Mouse (Mus musculus) bone marrow macrophage, adult 2 months (primary cell): ENCODE results near the gene Fcrl5.

Source experiments
- CTCF ChIP-seq: IDR thresholded peaks from 2 replicates; pipeline ENCODE4 v1.5.1; 2012; ENCODE audit warnings: low read depth, mild to moderate bottlenecking, low read length, moderate library complexity
- POLR2A ChIP-seq: IDR thresholded peaks from 2 replicates; pipeline ENCODE4 v1.6.1; 2012; ENCODE audit warnings: mild to moderate bottlenecking, low read depth, low read length, borderline replicate concordance

GRCm38 (mm10) chr3:87525043-87525836 is 89.7 kb downstream of the Fcrl5 start, which contains the start of gene Etv3:
- TF ChIP-seq POLR2A (no peak), CTCF (no peak)
